Mouse (Mus musculus) spleen, adult 2 months (tissue): ENCODE results near the gene Pnliprp2.

Source experiments
- CTCF ChIP-seq: fragments of 200-500 bp; IDR thresholded peaks from 2 replicates; pipeline ENCODE4 v1.5.1; 2011; ENCODE audit warnings: mild to moderate bottlenecking, inconsistent platforms; ENCODE audit not compliant: insufficient read depth, insufficient read length, insufficient replicate concordance; ENCODE audit errors: extremely low read depth
- POLR2A ChIP-seq: fragments of 200-500 bp; IDR thresholded peaks from 2 replicates; pipeline ENCODE4 v1.6.1; 2011; ENCODE audit warnings: low read depth, low read length, inconsistent platforms

DNA sequence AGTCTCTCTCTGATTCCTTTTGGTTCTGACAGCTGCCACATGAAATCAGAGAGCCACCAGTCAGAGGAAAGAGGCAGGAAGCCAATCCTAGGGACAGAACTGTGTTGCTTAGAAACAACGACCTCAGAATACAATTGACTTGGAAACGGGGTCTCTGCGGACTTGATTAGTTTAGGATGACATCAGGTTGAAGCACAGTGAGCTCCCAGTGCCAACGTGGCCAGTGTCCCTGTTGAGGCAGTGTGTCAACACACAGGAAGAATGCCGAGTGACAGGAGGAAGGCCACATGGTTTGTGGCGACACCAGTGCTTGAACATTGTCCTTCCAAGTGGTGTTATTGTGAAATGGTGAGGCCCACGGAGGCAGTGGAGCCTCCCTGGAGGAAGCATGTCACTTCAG is 24.4 kb downstream of the Pnliprp2 start:
- no peak for TF ChIP-seq CTCF
- no peak for TF ChIP-seq POLR2A
